Mouse (Mus musculus): Measurements from ENCODE around the gene Mdga1.

The Mdga1 gene

DNA sequence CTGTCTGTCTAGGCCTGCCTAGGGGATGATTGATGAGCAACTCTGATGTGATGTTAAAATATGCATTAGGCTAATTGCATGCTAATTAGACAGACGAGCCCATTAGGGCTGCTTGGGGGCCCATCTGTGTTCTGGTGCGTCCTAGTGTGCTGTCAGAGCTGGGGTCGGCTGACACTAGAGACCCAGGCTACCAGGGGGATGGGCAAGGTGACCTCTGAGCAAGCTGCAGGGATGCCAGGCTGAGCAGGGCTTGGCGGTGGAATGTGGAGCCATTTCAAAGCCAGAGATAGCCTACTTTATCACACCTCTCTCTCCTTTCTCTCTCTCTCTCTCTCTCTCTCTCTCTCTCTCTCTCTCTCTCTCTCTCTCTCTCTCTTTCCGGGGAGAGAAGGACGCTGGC is 49.8 kb downstream of the Mdga1 start:
- in situ Hi-C loops (cut with MboI): no loop called here

DNA sequence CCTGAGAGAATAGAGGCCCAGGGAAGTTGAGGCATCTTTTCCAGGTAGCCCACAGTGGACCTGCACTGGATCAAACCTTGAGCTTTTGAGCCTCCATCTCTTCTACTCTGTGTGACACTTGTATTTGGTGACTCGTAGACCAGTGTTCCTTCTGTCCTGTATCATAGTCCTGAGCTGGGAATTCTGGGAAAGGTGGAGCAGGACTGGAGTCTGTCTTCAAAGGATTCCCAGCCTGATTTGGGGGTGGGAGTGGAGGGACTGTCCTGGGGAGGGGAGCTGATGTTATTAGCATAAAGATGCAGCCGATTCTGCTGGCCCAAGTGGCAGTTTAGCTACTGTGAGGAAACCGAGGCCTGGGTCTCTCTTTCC is 50.4 kb downstream of the Mdga1 start:
- in situ Hi-C loops (cut with MboI): no loop called here

DNA sequence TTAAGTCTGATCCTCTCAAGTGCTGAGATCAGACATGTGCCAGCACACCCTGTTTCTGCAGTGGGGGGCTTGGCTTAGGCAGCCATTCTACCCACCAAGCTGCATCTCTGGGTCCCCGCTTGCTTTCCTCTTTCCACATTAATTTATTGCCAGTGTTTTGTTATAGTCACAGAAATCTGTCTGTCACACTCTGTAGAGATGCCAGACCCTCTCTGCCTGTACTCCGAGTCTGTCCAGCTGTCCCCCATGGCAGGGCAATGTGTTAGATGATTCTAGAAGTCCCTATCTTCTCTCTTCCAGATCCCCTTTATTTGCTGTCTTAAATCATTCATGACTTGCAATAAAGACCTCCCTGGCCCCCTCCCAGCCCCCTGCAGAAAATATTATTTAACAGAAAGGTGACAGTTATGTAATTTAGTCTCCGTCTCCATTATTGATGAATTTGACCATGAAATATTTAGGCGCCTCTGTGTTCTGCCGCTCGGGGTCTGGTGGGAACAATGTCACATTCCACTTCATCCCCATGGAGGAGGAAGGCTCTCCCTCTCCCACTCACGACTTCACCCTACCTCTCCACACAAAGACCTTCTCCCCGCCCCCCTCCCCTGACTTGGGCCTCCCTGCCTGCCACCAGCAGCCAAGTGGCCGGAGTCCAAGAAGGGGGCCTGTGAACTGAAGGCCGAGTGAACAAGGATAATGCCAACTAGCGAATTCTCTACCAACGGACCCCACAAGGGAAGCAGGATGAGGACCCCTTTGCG is 50.9 kb downstream of the Mdga1 start:
- in situ Hi-C loops (cut with MboI): no loop called here

DNA sequence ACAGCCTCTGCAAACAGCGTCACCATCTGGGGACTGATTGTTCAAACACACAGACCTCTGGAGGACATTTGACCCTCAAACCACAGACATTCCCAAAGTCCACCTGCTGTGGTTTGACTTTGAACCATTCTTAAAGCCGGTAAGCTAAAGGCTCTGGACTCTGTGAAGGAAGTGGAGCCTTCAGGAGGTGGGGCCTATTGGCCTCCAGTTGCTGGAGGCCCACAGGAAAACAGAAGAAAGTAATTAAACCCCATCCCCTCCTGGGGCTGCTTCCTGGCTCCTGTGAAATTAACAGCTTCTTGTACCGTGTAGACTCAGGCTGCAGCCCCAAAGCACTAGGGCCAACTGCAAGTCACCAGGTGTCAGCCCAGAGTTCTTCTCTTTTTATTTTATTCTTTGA is 52.9 kb downstream of the Mdga1 start:
- in situ Hi-C loops (cut with MboI): no loop called here

DNA sequence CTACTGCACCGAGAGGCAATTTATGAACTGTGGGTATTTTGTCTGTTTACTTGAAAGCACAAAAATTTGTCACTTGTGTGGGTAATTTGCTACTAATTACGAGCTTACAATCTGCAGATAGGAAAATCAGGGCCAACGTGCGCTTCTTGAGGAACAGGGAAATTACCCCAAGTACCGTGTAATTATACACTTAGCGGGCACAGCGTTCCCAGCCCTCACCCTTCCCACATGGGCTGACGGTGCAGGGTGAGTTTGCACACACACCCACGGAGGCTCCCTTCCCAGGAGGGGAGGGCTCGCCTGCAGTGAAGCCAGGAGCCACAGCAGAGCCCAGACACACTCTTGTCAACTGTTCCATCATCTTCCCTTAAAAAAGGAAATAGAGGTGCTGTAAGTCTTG is 54.1 kb downstream of the Mdga1 start:
- in situ Hi-C loops (cut with MboI): no loop called here

DNA sequence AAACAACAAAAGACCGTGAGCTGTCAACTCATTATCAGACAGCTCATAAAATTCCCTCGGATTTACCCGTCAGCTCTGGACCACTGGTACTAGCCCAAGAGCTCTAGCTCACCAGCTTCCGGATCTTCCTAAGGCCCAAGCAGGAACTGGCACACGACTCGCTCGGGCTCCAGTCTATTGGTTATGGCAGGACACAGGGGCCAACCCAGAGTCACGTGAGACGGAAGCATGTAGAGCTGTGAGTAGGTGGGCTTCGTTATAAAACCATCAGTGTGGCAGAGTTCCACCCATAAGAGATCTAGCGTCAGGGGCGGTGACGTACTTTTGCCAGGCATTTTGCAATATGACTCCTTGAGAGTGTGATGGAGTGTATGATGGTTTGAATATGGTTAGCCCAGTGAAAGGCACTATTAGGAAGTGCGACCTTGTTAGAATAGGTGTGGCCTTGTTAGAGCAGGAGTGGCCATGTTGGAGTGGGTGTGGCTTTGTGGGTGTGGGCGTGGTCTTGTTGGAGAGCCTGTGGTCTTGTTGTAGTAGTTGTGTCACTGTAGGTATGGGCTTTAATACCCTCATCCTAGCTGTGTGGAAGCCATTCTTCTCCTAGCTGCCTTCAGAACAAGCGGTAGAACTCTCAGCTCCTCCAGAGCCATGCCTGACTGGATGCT is 56.5 kb downstream of the Mdga1 start:
- in situ Hi-C loops (cut with MboI): no loop called here

DNA sequence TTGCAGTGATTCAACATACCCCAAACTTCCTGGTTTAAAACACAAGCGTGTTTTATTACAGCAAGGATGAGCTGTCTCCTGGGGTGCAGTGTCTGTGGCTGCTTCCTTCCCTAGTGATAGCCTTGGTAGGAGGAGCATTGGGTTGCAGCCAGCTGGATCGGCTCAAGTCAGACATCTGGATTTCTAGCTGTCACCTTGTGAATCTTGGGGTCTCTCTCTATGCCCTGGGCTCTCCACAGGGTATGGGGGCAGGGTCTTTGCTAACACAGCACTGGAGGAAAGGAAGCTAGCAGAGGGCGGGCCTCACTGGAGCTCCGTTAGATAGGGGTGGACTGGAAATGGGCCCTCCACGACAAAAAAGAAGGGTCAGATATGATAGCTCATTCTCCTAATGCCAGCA is 57.2 kb downstream of the Mdga1 start:
- in situ Hi-C loops (cut with MboI): no loop called here

DNA sequence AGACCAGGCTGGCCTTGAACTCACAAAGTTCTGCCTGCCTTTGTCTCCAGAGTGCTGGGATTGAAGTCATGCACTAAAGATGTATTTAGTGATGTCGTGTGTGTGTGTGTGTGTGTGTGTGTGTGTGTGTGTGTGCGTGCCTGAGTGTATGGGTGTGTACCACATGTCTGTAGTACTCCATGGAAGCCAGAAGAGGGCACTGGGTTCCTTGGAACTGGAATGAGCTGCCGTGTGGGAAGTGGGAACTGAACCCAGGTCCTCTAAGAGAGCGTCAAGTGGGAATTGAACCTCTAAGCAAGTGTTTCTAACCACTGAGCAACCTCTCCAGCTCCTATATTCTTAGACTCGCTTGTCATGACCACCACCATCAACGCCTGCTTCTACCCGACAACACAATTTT is 60.9 kb downstream of the Mdga1 start:
- in situ Hi-C loops (cut with MboI): no loop called here

DNA sequence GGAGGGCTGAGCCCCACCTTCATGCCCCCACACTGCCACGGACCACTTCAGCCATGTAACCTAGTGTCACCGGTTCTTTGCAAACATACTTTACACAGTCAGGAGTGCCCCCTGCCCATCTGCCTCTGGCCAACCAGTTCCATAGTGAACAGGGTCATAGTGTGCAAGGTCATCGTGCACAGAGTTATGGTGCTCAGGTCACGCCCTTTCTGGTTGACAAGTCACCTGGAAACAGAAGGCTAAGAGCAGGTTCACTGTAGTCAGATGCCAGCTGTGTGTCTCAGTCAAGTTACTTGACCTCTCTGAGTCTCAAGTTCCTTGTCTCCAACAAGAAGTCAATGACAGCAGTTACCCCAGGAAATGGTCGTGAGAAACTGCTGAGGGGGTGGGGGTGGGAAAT is 65.2 kb downstream of the Mdga1 start:
- in situ Hi-C loops (cut with MboI): no loop called here

DNA sequence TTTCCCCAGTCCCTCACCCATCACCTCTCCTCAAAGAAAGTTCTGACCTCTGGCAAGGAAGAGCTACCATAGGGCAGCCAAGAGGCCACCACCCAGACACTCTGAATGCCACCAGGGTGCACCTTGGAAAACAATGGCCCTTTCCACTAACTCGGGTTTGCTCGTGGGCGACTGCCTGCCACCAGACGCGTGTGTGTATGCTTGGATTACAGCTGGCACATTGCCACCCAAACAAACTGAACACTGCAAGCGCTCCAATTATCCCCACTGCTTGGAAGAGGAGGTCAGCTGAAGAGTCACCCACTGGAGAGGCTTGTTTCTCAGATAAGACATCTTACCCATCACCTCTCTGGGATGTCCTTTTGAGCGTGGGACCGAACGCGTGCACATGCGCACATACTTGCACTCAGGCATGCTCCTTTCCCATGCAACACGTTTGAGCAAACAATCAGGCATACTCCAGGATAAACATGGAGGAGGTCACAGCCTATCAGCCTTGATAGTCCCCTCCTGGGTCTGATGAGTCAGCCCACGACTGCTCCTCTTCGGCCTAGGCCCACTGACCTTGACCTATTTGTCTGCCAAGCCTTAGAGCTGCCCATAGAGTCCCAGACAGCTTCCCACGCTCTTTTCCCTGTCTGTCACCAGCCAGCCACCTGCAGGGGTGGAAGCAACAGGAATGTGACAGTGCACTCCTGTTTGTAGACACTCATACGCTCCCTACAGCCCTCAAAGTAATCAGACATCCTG is 67.3 kb downstream of the Mdga1 start:
- in situ Hi-C loops (cut with MboI): no loop called here

DNA sequence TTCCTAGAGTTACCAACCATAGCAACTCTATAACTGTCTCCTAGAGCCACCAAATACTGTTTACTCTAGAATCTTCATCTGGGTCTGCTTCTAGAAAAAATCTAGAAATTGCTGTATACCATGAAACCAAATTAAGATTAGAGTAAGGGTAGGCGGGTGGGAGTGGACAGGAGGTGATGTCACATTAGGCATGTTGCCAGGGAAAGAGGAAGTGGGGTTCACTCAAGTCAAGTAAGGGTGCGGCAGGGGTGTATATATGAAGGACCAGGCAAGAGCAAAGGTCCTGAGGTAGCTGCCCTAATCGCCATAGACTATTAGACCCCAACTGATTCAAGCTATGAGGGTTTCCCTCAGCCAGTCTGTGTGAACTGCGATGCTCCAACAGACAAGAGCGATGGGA is 69.6 kb downstream of the Mdga1 start:
- in situ Hi-C loops (cut with MboI): no loop called here

DNA sequence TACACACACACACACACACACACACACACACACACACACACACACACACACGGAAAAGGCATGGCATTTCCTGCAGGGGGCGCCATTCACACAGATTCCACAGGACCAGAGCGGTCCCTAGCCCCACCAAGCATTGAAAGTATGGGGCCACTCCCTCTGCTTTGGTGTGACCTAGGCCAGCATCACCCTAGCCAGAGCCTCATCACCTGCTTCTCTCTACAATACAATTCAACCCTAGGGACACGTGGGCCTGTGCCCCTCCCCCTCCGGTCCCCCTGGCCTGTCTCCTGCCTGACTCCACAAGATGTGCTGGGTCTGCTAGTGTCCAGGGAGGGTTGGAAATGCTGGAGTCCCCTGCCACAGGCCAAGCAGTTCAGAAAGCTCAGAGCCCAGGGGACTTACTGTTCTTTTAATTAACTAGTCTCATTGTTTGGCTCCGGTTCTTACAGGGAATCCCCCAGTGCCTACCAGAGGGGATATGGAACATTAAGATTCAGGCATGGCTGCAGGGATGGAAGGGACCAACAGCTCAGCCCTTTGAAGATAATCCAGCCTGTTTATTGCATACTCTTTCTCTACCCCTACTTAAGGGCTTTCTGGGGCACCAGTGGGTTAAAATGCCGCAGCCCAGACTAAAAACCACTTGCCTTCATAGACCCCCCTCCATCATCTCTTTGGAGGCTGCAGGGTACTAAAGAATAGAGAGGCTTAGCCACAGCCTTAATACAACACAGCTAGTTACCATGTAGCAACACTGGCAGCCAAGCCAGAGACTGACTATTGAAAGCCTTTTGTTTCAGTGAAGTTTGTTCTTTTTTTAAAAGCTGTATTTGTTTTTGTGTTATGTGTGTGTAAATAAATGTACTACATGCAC is 73.5 kb downstream of the Mdga1 start:
- in situ Hi-C loops (cut with MboI): loop anchor here (25.0 kb wide), 1 partner anchor 284 kb away; the partner anchor contains the start of genes Gm28043 and Rnf8

DNA sequence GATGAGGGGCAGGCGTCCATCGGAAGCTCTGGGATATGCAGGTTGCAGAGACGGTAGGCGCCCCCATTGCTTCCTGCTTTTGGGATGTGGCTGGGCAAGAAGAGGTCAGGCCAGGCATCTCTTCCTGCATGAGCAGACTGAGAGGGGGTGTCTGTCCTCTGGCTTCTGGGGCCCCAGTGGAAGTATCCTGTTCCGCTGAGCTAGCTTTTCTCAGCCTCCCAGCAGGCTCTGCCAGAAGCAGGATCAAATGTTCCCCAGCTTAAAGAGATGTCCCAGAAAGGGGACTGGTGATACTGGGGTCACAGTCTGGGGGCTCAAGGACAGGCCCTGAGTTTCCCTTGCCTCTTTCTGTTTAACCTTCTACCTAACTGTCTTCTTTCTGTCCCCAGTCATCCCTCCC is 74.3 kb downstream of the Mdga1 start:
- in situ Hi-C loops (cut with MboI): loop anchor here (25.0 kb wide), 1 partner anchor 283 kb away; the partner anchor contains the start of genes Gm28043 and Rnf8

DNA sequence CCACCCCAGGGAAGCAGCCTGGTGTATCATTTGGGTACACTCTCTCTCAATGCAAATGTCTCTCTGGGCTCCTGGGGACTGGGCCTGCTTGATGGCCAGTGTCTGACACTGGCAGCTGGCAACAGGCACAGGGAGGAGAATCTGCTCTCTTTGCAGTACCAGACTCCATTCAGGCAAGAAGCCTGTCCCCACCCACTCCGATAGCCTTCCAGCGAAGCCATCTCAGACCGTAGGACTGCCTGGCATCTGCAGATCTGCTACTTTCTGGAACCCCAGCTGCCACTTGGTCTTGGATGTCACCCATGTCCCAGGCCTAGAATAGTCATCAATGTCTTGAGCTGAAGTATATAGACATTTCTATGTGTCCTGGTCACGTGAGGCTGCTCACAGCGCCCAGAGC is 74.9 kb downstream of the Mdga1 start:
- in situ Hi-C loops (cut with MboI): loop anchor here (25.0 kb wide), 1 partner anchor 283 kb away; the partner anchor contains the start of genes Gm28043 and Rnf8

DNA sequence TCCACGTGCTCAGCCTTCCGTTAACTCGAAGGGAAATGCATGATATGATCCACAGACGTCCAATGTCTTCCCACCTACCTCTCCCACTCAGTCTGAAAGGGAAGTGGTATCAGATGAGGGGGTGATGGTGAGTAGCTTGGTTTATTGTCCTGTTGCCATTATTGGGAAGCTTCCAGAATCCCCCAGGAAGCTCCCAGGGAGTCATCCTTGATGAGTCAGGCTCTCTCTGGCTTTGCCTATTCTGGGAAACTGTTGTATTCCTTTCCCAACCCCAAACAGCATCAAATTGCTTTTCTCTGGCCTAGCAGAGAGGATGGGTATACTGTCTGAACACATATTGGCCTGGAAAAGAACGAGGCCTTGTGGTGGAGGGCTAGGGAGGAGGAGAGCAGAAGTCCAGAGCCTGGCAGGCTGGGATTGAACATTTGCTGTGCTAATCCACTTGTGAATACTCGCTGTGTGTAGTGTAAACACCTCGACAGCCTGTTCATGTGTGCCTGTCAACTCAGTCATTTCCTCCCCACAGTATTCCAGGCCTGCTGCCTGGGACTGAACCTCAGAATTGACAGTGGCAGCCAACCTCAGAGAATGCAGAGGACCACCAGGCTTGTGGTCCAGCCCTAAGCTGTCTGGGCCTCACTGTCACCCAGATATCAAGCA is 79.3 kb downstream of the Mdga1 start:
- in situ Hi-C loops (cut with MboI): loop anchor here (25.0 kb wide), 1 partner anchor 278 kb away; the partner anchor contains the start of genes Gm28043 and Rnf8

DNA sequence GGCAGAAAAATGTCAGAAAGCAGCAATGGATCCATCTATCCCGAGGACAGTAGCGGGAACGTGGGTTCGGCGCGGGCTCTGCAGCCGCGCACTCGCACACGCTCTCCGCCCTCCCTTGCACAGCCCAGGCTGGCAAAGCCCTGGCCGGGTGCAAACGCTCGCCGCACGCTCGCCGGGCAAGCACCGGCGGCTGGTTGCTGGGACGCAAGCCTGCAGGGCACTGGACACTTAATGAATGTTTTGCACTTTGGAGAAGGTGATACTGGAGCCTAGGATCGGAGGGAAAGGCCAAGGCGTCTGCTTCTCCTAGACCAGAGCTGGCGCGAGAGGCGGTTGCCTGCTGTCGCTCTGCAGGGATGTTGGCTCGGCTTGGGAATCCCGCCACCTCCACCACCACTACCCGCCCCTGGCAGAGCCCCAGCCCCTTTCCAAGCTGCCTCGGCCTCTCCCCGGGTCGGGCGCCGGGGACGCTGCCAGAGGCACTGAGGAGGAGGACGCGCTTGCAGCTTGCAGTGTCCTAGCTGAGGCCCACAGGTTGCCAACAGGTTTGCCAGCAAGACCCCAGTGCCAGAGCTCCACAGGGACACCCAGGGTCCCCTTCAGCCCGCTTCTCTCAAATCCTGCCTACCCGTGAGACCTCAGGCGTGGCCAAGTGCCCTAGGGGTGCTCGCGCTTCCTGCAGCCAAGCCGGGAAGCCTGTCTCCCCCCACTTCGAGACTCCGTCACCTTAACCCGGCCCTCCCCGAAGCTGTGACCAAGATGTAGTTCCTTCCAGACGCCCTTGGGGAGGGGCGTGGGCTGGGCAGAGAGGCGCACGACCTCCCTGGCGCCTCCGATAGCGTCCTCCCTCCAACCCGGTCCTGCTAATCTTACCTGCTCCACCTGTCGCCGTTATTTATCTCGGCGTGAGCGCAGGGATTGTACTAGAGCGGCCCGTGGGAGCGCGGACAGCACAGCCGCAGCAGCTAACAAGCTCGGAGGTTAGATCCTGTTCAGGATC is 80.6 kb downstream of the Mdga1 start:
- in situ Hi-C loops (cut with MboI): loop anchor here (25.0 kb wide), 1 partner anchor 277 kb away; the partner anchor contains the start of genes Gm28043 and Rnf8

DNA sequence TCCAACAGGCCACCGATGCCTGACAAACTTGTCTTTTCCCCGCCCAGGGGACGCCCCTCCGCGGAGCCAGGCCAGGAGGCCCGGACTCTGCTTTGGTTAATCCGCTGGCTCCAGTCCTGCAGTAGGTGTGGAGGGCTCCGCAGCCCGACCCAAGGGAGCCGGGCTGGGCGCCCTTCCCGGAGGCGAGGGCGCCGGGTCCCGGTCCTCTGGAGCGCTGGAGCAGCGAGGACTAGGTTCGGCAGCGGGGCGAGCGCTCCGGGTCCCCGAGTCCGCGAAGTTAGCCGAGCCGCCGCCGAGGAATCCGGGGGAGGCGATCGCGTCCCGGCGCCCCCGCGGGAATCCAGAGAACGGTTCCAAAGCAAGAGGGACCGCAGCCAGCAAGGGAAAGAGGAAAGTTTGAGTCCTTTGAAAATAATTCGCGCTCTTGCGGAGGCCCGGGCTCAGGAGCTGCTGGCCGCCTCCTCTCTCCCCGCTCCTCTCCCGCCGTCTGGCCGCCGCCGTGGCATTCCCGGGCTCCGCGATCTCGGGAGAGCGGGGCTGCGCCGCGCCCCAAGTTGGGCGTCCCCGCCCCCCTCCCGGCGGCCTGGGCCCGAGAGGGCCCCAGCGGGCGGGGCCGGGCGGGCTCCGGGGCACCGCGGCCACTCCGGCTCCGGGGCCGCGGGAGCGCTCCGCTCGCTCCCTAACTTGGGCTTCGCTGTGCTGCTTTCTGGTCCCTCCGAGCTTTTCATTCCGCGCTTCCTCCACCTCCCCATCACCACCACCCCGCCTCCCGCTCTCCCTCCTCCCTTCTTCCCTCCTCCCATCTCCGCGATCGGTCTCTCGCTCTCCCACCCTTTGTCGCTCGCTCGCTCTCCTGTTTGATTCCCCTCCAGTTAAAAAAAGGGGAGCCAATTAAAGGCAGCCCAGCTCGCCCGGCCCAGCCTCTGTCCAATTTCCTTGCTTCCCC is 81.7 kb downstream of the Mdga1 start:
- in situ Hi-C loops (cut with MboI): loop anchor here (25.0 kb wide), 1 partner anchor 276 kb away; the partner anchor contains the start of genes Gm28043 and Rnf8

DNA sequence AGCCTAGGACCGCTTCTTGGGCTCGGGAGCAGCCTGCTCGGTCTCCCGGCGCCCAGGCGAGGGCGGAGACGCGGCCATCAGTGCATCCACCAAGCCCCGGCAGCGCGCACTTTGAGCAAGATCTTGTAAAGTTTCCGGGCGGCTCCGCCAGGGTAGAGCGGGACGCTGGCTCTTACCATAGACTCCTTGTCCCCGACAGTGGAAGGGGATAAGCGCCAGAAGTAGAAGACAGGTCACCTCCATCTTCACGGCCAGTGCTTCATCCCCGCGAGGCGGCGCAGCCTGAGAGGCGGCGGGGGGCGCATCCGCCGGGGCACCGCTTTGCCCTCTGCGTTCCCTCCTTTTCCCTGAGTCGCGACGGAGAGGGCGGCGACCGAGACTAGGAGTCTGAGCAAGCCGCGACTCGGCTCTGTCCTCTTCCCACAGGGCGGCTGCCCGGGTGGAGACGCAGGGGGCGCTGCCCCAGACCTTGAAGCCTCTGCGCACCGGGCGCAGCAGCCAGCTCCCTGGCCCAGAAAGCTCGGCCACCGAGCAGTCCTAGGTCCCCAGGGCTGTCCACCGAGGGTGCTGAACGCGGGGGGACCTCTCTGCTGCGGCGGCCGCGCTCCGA is 82.5 kb downstream of the Mdga1 start:
- in situ Hi-C loops (cut with MboI): loop anchor here (25.0 kb wide), 1 partner anchor 275 kb away; the partner anchor contains the start of genes Gm28043 and Rnf8

Data from mature B cell (primary cell).